Mouse (Mus musculus) hindbrain, embryonic 10.5 days (tissue): ENCODE results near the gene Paxx. TPM values are rescaled to one million over a fixed set of nuclear protein-coding genes. Genes with fewer than 3 reads are reported as not detected.
A peak's percentile ranks its signal among the peaks of the same experiment; 100 is the strongest.
"Not testable (repeated sequence)": the region's sequence is repeated elsewhere in the genome, so short reads cannot be mapped to it uniquely, and the experiment has no call there.

Source experiments
- DNase-seq: peaks from one replicate; pipeline ENCODE4 v3.0.0-alpha.2; 2017; ENCODE audit warnings: low spot score
- H3K27ac ChIP-seq: fragments of 300-500 bp; sonication (generic); 2 replicates; pipeline ENCODE4 v1.5.1; 2016; ENCODE audit warnings: mild to moderate bottlenecking, moderate library complexity
- H3K27me3 ChIP-seq: fragments of 300-500 bp; sonication (generic); 2 replicates; pipeline ENCODE4 v1.6.1; 2016; ENCODE audit warnings: mild to moderate bottlenecking; ENCODE audit not compliant: poor library complexity, insufficient read depth, severe bottlenecking
- H3K36me3 ChIP-seq: fragments of 300-500 bp; sonication (generic); 2 replicates; pipeline ENCODE4 v1.6.1; 2016; ENCODE audit warnings: mild to moderate bottlenecking, moderate library complexity
- H3K4me1 ChIP-seq: fragments of 300-500 bp; sonication (generic); replicated peaks from 2 replicates; pipeline ENCODE4 v1.6.1; 2016; ENCODE audit warnings: mild to moderate bottlenecking
- H3K4me3 ChIP-seq: fragments of 300-500 bp; sonication (generic); 2 replicates; pipeline ENCODE4 v1.5.1; 2016; ENCODE audit warnings: mild to moderate bottlenecking, moderate library complexity
- H3K9me3 ChIP-seq: fragments of 300-500 bp; sonication (generic); 2 replicates; pipeline ENCODE4 v1.6.1; 2016; ENCODE audit warnings: mild to moderate bottlenecking, moderate library complexity
- WGBS: fragments of 180-500 bp; shearing (Covaris S2); methylation state at CpG from one replicate; pipeline ENCODE4 v1.1.7; 2016; 5-methylcytosine and 5-hydroxymethylcytosine counted together
- polyA plus RNA-seq: library from polyadenylated mRNA; unstranded; fragments of >200 nt; fragmentation: Nextera tagmentation; extraction: Ambion mirVana; gene quantifications from 2 replicates; pipeline ENCODE4 v1.2.1, GENCODE M21; 2016

Gene Paxx
- polyA plus RNA-seq, 1 experiment from 2014 or later: 31.3 TPM

DNA sequence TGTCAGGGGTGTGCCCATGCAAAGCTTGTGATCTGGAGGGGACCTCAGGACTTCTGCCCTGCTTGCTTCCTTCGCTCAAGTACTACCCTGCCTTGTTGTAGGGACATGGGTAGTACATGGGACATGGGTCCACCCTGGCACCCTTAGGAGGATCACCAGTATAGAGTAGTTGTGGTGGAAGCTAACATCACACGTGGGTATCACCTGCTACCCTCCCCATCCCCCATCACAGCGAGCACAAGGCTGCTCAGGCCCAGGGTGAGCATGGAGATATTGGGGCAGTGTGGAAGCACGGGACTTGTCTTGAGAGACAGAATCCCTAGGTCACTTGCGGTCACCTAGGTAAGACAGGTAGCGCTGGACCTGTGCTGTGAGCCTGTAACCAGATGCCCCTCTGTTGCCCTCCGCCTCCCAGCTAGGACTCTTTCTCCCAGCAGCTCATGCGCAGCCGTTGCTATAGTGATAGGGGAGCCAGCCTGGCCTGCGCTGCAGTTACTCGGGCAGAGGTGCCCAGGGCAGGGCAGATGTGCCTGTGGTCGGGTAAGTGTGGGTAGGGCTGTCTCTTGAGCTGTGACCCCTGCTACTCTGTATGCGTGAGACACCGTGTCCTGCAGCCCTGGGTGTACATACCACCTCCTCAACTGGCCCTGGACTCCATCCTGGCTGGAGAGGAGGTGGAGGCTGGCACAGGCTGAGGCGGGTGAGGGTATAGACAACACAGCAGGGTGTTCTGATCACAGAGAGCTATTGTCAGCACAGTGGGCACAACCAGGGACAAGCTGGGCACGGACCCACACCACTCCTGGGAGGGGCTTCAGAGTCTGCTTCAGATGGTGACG, 30.3 kb downstream of the Paxx start:
- Histone ChIP-seq H3K27me3 (peaks cover 69% of the 10 kb centered on the region), H3K36me3 (peaks cover 7% of the 10 kb centered on the region; the same call in 1 of the 2 replicates), H3K9me3 (no peaks in the 10 kb centered on the region), H3K27ac (peak overlapping the region; percentile 36; the same call in 1 of the 2 replicates), H3K4me3 (no peak overlapping the region; the same call in 1 of the 2 replicates), H3K4me1 (peaks cover 51% of the 10 kb centered on the region)
- DNase-seq: peak; percentile 21
- 53% methylated on average over 17 of the region's 17 CpGs for WGBS

DNA sequence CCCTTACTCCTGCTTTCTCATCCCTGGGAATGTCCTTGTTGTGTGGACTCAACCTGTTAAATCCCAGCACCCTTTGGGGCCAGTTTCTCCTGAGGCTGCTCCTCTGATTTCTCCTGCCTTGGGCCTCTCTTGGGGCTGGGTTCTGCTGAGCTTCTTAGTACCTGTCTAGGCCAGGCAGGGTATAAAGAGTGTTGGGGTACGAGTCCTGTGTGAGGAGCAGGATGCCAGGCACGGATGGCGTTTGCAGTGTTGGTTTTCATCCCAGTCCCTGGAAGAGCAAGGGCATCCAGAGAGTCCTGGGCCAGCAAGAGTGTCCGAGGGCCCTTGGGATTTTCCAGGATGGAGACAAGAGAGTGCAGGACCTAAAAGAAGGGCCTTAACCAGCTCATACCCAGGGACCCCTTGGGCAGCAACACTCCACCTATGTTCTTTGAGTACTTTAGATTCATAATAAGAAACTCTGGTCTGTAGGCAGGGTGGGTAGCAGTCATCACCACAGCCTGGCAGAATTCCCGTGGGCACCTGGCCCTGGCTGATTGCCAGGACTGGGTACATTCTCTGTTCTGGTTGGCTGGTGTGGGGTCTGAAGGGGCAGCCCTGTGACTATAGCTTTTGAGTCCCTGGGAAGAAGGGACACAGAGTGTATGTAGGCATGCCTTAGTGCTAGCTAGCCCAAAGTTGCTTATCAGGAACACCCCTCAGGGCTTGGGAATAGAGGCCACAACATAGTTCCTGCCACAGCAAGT, 31.3 kb downstream of the Paxx start:
- H3K4me1 ChIP-seq: peaks cover 51% of the 10 kb centered on the region
- no peaks in the 10 kb centered on the region for H3K36me3 ChIP-seq
- WGBS: 72% methylated on average over 5 of the region's 5 CpGs
- H3K27ac ChIP-seq: peak overlapping the region; percentile 92; the same call in 1 of the 2 replicates
- H3K9me3 ChIP-seq: no peaks in the 10 kb centered on the region
- DNase-seq: no peak
- H3K27me3 ChIP-seq: peaks cover 76% of the 10 kb centered on the region
- H3K4me3 ChIP-seq: peak overlapping the region; percentile 85

DNA sequence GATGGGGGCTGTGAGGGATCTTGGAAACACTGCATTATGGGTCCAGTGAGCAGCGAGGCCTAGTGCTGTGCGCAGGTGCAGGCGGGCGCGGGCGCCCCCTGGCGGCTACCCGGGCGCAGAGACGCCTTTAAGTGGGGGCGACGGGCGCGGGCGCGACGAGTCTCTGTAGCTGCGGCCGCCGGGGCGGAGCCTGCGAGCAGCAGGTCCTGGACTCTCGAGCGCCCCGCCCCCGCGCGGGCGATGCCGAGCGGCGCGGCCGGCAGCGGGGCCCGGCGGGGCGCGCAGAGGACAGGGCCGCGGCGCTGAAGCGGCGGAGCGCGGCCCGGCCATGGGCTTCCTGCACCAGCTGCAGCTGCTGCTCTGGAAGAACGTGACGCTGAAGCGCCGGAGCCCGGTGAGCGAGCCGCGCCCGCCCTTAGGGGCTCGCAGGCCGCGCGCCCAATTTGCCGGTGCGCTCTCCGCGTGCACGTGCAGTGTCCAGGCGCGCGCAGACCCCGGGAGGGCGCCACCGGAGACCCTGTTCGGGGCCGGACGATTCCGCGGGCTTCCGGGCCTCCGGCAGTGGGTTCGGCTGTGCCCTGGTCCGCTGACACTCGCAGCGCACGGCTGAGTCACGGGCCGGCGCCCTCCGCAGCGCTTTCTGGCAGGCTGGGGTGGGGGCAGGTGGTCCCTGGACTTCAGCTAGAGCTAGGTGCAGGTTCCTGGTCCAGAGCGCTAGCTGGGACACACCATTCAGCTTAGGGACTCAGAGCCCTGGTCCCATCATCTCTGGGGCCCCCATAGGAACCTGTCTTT, 32.3 kb downstream of the Paxx start, which contains the start of gene Abca2:
Gene Abca2 (plus strand): TSS at position 262 of the 795 bp plus-strand sequence.
- Histone ChIP-seq H3K36me3 (no peaks in the 10 kb centered on the region), H3K4me1 (peaks cover 51% of the 10 kb centered on the region), H3K9me3 (no peaks in the 10 kb centered on the region), H3K4me3 (peak within 1 kb of the TSS; percentile 85), H3K27ac (peak within 1 kb of the TSS; percentile 92), H3K27me3 (peaks cover 78% of the 10 kb centered on the region)
- peak; percentile 95 for DNase-seq
- under 1% methylated on average over 89 of the region's 89 CpGs for whole genome bisulfite sequencing

DNA sequence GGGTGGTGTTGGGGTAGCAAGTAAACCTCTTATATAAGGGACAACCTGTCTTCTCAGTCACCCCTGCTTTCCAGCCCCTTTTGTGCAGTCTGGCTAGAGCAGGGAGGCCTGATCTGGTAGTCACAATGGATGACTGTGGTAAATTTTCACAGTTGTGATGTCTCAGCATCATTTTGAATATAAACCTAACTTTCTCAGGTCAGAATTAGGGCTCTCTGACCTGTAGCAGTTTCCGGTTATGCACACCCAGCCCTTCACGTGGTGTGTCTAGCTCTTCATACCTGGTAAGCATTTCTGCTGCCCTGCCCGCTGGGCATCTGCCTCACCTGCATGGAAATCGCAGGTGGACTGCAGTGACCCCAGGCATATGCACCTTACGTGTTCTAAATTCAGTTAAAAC, 33.6 kb downstream of the Paxx start:
- H3K4me3 ChIP-seq: no peak overlapping the region
- H3K27ac ChIP-seq: no peak overlapping the region
- peaks cover 42% of the 10 kb centered on the region for H3K4me1 ChIP-seq
- WGBS: 91% methylated on average over 5 of the region's 5 CpGs
- no peak for DNase-seq
- no peaks in the 10 kb centered on the region for H3K9me3 ChIP-seq
- no peaks in the 10 kb centered on the region for H3K36me3 ChIP-seq
- peaks cover 77% of the 10 kb centered on the region for H3K27me3 ChIP-seq

DNA sequence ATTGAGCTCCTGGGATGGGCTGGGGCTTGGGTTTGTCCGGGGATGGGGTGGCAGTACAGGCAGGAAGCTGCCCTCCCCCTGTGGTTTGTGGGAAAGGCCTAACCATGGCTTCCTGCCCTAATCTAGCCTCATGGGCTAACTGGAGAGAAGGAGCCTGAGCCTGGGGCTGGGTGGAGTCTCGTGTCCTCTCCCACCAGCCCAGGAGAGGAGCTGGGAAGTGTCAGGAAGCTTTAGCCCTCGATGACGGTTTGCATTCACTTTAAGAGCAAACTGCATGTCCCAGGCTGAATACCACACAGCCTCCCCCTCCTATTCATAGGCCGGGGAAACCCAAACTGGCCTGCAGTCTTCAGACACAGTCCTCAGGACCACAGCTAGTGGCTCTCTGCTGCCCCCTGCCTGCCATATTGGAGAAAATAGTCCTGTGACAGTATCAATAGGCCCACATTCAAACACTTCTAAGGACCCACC, 34.1 kb downstream of the Paxx start:
- 33% methylated on average over 5 of the region's 5 CpGs for WGBS
- peak; percentile 82 for DNase-seq

DNA sequence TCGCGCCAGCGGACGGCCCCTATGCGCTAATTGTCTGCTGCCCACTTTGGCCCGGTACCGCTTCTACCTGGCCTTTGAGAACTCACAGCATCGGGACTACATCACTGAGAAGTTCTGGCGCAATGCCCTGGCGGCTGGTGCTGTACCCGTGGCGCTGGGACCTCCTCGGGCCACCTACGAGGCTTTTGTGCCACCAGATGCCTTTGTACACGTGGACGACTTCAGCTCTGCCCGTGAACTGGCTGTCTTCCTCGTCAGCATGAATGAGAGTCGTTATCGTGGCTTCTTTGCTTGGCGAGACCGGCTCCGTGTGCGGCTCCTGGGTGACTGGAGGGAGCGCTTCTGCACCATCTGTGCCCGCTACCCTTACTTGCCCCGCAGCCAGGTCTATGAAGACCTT, 35.4 kb downstream of the Paxx start:
- Histone ChIP-seq H3K27me3 (peaks cover 60% of the 10 kb centered on the region), H3K36me3 (no peaks in the 10 kb centered on the region), H3K27ac (no peak overlapping the region), H3K4me1 (peaks cover 24% of the 10 kb centered on the region), H3K4me3 (no peak overlapping the region), H3K9me3 (no peaks in the 10 kb centered on the region)
- no peak for DNase-seq
- WGBS: 51% methylated on average over 27 of the region's 27 CpGs

More for the DNA sequence above, 34.1 kb downstream of the Paxx start:
- H3K4me1 ChIP-seq: peaks cover 37% of the 10 kb centered on the region
- H3K36me3 ChIP-seq: no peaks in the 10 kb centered on the region
- H3K27ac ChIP-seq: no peak overlapping the region
- peaks cover 72% of the 10 kb centered on the region for H3K27me3 ChIP-seq
- no peak overlapping the region for H3K4me3 ChIP-seq
- H3K9me3 ChIP-seq: no peaks in the 10 kb centered on the region

DNA sequence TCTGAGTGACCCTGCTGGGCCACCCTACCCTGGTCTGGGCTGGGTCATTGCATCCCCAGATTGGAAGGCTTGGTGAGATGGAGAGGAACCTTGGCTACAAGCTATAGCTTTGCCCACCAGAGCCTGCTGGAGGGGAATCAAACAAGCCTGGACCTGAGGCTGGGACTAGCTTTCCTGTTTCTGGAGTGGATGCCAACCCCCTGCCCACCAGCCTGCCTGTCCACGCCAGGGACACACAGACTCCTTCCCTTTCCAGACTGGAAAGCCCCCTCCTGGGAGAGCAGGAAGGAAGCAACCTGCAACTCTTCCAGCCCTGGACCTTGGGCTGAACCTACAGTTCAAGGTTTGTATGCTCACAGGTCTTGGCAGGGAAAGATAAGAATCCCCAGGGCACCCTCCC, 37.3 kb downstream of the Paxx start:
- peaks cover 49% of the 10 kb centered on the region for H3K27me3 ChIP-seq
- 71% methylated on average over 1 of the region's 1 CpGs for WGBS
- DNase-seq: no peak

DNA sequence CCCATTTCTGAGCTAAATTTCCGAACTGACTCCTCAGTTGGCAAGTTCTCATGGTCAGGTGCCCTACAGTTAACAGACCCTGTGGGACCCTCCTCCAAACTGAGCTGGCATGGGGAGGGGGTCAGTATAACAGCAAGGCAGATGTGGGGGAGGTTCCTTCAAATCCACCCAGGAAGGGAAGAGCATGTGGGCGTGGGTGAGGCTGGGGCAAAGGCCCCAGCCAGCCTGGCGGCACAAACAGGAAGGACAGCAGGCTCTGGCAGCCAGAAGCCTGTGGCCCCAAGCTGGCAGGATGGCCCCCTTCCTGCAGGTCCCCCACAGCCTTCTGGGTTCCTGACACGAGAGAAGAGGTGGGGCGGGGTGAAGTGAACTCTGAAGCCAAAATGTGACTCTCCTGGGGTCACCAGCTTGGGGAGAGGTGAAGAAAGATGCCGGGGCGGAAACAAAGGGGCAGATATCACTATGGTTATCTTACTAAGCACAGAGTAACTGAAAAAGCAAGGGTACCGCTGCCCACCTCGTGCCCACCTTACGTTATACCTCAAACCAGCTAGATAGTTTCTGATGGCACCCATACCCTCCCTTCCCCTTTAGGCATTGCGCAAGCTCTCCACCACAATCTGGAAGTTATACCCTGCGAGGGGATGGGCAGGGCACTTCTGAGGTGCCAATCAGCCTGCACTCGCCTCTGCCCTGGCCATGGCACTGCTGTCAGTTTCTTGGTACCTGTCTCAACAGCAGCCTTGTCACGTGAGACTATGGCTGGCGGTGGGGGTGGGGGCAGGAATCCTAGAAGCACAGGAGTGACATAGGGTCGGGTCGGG, 38.1 kb downstream of the Paxx start, which contains the start of gene Fut7:
Gene Fut7 (plus strand): TSS at position 681 of the 824 bp plus-strand sequence.
- Histone ChIP-seq H3K4me3 (no peak within 1 kb of the TSS), H3K9me3 (no peaks in the 10 kb centered on the region), H3K27me3 (peaks cover 53% of the 10 kb centered on the region), H3K36me3 (no peaks in the 10 kb centered on the region), H3K27ac (no peak within 1 kb of the TSS), H3K4me1 (peaks cover 2% of the 10 kb centered on the region; the same call in 1 of the 2 replicates)
- 68% methylated on average over 17 of the region's 17 CpGs for WGBS
- DNase-seq: no peak

More for the DNA sequence above, 37.3 kb downstream of the Paxx start:
- no peak overlapping the region for H3K4me3 ChIP-seq
- H3K9me3 ChIP-seq: no peaks in the 10 kb centered on the region
- no peak overlapping the region for H3K27ac ChIP-seq
- no peaks in the 10 kb centered on the region for H3K36me3 ChIP-seq
- peaks cover 6% of the 10 kb centered on the region for H3K4me1 ChIP-seq

DNA sequence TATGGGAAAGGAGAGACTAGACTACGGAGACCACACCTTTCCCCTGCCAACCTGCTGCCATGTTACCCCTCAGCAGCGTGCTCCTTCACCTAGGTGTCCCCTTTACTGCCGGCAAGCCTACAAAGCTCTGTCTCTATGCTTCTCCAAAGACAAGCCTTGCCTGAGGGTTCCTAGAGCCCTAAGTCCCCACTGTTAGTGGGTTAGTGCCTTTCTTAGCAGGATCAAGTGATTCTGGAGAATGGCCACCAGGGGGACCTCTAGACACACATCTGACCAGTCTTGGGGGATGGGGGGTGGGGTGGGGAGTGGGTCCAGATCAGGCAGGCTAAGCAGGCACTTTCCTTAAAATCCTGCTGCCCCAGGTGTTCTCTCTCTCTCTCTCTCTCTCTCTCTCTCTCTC, 39.0 kb downstream of the Paxx start:
- peak; percentile 62 for DNase-seq
- Histone ChIP-seq H3K27ac (no peak overlapping the region), H3K27me3 (peaks cover 52% of the 10 kb centered on the region), H3K9me3 (no peaks in the 10 kb centered on the region), H3K4me1 (peaks cover 7% of the 10 kb centered on the region; the same call in 1 of the 2 replicates), H3K4me3 (no peak overlapping the region), H3K36me3 (no peaks in the 10 kb centered on the region)
- WGBS: 20% methylated on average over 3 of the region's 3 CpGs

DNA sequence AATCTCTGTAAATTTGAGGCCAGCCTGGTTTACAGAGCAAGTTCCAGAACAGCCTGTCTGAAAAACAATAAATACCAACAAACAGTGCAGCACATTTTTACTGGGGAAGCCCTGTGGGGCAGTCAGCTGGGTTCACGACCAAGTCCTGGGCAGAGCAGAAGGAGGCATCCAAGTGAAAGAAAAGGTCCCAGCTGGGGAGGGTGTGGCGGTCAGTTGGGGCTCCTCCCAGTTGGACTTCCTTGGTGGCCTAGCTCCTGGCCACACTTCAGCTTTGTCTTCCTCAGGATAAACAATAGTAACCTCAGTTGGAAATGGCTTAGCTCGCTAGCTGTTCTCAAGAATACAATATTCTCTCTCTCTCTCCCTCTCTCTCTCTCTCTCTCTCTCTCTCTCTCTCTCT, 43.5 kb downstream of the Paxx start:
- DNase-seq: no peak
- H3K36me3 ChIP-seq: no peaks in the 10 kb centered on the region
- H3K27ac ChIP-seq: no peak overlapping the region
- H3K27me3 ChIP-seq: peaks cover 8% of the 10 kb centered on the region; the same call in 1 of the 2 replicates
- 13% methylated on average over 3 of the region's 3 CpGs for WGBS
- H3K4me1 ChIP-seq: peaks cover 13% of the 10 kb centered on the region; the same call in 1 of the 2 replicates
- H3K4me3 ChIP-seq: no peak overlapping the region
- H3K9me3 ChIP-seq: no peaks in the 10 kb centered on the region

DNA sequence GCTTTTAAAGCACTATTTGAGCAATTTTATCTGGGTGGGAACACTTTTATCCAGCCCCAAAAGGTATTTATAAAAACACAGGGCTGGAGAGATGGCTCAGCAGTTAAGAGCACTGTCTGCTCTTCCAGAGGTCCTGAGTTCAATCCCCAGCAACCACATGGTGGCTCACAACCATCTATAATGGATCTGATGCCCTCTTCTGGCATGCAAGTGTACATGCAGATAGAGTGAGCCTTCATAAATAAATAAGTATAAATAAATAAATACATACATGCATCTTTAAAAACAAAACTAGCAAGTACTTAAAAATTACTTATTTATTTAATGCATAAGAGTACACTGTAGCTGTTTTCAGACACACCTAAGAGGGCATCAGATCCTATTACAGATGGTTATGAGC, 47.5 kb downstream of the Paxx start:
- H3K27me3 ChIP-seq, H3K27ac ChIP-seq, DNase-seq, H3K9me3 ChIP-seq, H3K4me3 ChIP-seq: not testable (repeated sequence)
- H3K4me1 ChIP-seq: peaks cover 12% of the 10 kb centered on the region; the same call in 1 of the 2 replicates
- H3K36me3 ChIP-seq: peaks cover 18% of the 10 kb centered on the region
